In the genomic region with DNA sequence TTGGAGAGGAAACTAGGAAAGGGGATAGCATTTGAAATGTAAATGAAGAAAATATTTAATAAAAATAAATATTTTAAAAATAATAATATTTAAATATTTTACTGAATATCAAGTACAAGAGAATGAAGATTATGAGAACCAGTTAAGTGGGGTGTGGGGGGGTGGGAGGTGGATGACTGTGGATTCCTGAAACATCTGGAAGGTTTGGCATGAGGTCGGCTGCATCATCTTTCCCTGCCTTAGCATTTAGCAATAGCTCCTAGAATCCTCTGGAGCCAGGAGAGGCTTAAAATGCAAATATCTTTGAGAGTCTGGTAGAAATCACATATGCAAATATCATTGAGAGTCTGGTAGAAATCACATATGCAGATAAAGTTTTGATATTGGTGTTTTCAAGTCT, we compare ENCODE assay signal across 11 mouse cellular contexts.
"Had no signal": no experiment of that assay in that cellular context is flagged by ENCODE, and none has a peak within 500 bp of the region (broad histone marks: within the 10 kb centered on the region; RNA-seq: fewer than 3 reads in every experiment).

No protein-coding gene starts in this region.

- DNase-seq: gastrocnemius, adult 2 months; gastrocnemius, postnatal 10 days; gastrocnemius, postnatal 25 days; heart, adult 2 months; heart, postnatal 14 days; heart, postnatal 4 days; kidney, adult 18-20 months; kidney, adult 8-10 months; kidney, postnatal 10 days; kidney, postnatal 4 days; left cerebral cortex, postnatal 4 days had no signal
